In the genomic region with DNA sequence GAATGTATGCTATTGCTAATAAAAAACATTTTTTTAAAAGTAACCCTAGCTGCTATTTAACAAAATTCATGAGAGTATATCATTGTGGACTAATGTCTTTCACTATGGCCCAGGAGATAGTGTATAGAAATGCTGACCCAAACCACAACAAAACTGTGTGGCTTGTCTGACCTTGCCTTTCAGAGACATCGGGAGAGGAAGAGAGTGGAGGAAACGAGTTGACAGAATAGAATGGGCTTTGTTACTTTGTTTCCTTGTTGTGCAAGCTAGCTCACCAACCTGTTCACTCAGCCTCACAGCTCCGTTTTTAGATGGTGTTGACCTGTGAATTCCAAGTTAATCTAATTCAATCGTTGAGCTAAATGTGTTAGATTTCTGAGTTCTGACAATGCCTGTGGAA, we compare ENCODE assay signal across 20 mouse cellular contexts. TPM values are rescaled to one million over a fixed set of nuclear protein-coding genes. Genes with fewer than 3 reads are reported as not detected.
DNase-seq lines count a peak whose midpoint lies in the region; ATAC-seq and TF ChIP-seq lines count a peak whose summit lies in the region.
"Had no signal": no experiment of that assay in that cellular context is flagged by ENCODE, and none has a peak within 500 bp of the region (broad histone marks: within the 10 kb centered on the region; RNA-seq: fewer than 3 reads in every experiment).

No protein-coding gene starts in this region.

- H3K27me3 ChIP-seq in kidney, adult 2 months (replicated peaks; ENCODE audit: control insufficient read depth, insufficient read depth, low read length): no peaks in the 10 kb centered on the region
- H3K27me3 ChIP-seq in kidney, embryonic 14.5 days (ENCODE audit: control insufficient read depth, insufficient read depth, low read length): no peaks in the 10 kb centered on the region
- no peaks in the 10 kb centered on the region for H3K27me3 ChIP-seq in forebrain, embryonic 14.5 days (replicated peaks; ENCODE audit: control insufficient read depth, insufficient read depth, low read length)
- H3K27me3 ChIP-seq in intestine, postnatal 0 days (replicated peaks; ENCODE audit: control insufficient read depth, insufficient read depth, low read length): no peaks in the 10 kb centered on the region
- H3K27me3 ChIP-seq: embryonic facial prominence, embryonic 12.5 days; forebrain, embryonic 13.5 days had no signal

- peak; percentile 29 for DNase-seq in kidney, adult 2 months
- DNase-seq in testis, postnatal 14 days (ENCODE audit: low spot score): peak; percentile 17
- DNase-seq in testis, postnatal 10 days (ENCODE audit: low spot score): no peak
- DNase-seq in forebrain, embryonic 14.5 days (ENCODE audit: low spot score): no peak
- DNase-seq: adrenal gland, adult 2 months; adrenal gland, postnatal 10 days; adrenal gland, postnatal 25 days; cerebellum, adult 11 months; cerebellum, adult 18-20 months; cerebellum, adult 8-10 months; cerebellum, adult 9-11 months; cerebellum, postnatal 14 days; cerebellum, postnatal 36 days had no signal

- no peak overlapping the region for H3K4me2 ChIP-seq in kidney, embryonic 14.5 days (replicated peaks; ENCODE audit: low read depth, low read length)
- no peak overlapping the region for H3K4me2 ChIP-seq in forebrain, embryonic 14.5 days (ENCODE audit: low read length)
- no peak overlapping the region for H3K4me2 ChIP-seq in intestine, postnatal 0 days (replicated peaks; ENCODE audit: low read depth)
- H3K4me2 ChIP-seq: embryonic facial prominence, embryonic 12.5 days; forebrain, embryonic 13.5 days had no signal

- WGBS in kidney, adult 2 months: 62% methylated on average over 4 of the region's 4 CpGs
- WGBS in kidney, embryonic 14.5 days: 71% methylated on average over 4 of the region's 4 CpGs
- 61% methylated on average over 4 of the region's 4 CpGs for WGBS in forebrain, embryonic 14.5 days
- 49% methylated on average over 4 of the region's 4 CpGs for WGBS in intestine, postnatal 0 days

- H3K27ac ChIP-seq in kidney, adult 2 months (ENCODE audit: insufficient read depth, low read depth, low read length): no peak overlapping the region
- no peak overlapping the region for H3K27ac ChIP-seq in kidney, embryonic 14.5 days (ENCODE audit: low read depth, low read length)
- H3K27ac ChIP-seq in forebrain, embryonic 14.5 days (ENCODE audit: low read depth, low read length): no peak overlapping the region
- H3K27ac ChIP-seq in intestine, postnatal 0 days (ENCODE audit: low read depth, low read length): no peak overlapping the region
- H3K27ac ChIP-seq: embryonic facial prominence, embryonic 10.5 days; embryonic facial prominence, embryonic 12.5 days; forebrain, embryonic 13.5 days had no signal

- H3K9ac ChIP-seq in kidney, embryonic 14.5 days (ENCODE audit: low read depth, low read length): no peak overlapping the region
- H3K9ac ChIP-seq in forebrain, embryonic 14.5 days (ENCODE audit: low read length): no peak overlapping the region
- H3K9ac ChIP-seq in intestine, postnatal 0 days (ENCODE audit: low read depth, low read length): no peak overlapping the region
- H3K9ac ChIP-seq: embryonic facial prominence, embryonic 12.5 days; forebrain, embryonic 13.5 days had no signal

- no peak overlapping the region for H3K4me3 ChIP-seq in kidney, adult 2 months (ENCODE audit: insufficient read depth, low read depth, low read length)
- no peak overlapping the region for H3K4me3 ChIP-seq in kidney, embryonic 14.5 days (ENCODE audit: low read length)
- no peak overlapping the region for H3K4me3 ChIP-seq in forebrain, embryonic 14.5 days (ENCODE audit: low read depth, low read length)
- H3K4me3 ChIP-seq in intestine, postnatal 0 days (ENCODE audit: low read depth, low read length): no peak overlapping the region
- H3K4me3 ChIP-seq: embryonic facial prominence, embryonic 10.5 days; embryonic facial prominence, embryonic 12.5 days; forebrain, embryonic 13.5 days had no signal

- no peak for TF ChIP-seq CTCF in kidney, adult 2 months (conservative IDR thresholded peaks at IDR 0.05; ENCODE audit: insufficient read depth, insufficient read length, low read depth, low read length)
- no peak for TF ChIP-seq CTCF in intestine, postnatal 0 days (IDR thresholded peaks at IDR 0.05; ENCODE audit: low read depth)

- no peaks in the 10 kb centered on the region for H3K36me3 ChIP-seq in kidney, adult 2 months (ENCODE audit: control insufficient read depth, insufficient read depth, low read length)
- H3K36me3 ChIP-seq in kidney, embryonic 14.5 days (ENCODE audit: control insufficient read depth, insufficient read depth, low read length): no peaks in the 10 kb centered on the region
- H3K36me3 ChIP-seq in forebrain, embryonic 14.5 days (ENCODE audit: control insufficient read depth, insufficient read depth, low read length): no peaks in the 10 kb centered on the region
- no peaks in the 10 kb centered on the region for H3K36me3 ChIP-seq in intestine, postnatal 0 days (ENCODE audit: control insufficient read depth, insufficient read depth)
- H3K36me3 ChIP-seq: embryonic facial prominence, embryonic 10.5 days; embryonic facial prominence, embryonic 12.5 days had no signal

- TF ChIP-seq POLR2A in kidney, adult 2 months (IDR thresholded peaks at IDR 0.05; ENCODE audit: low read depth, low read length): no peak

- H3K9me3 ChIP-seq in kidney, embryonic 14.5 days (ENCODE audit: control insufficient read depth, low read length): no peaks in the 10 kb centered on the region
- H3K9me3 ChIP-seq in forebrain, embryonic 14.5 days (replicated peaks; ENCODE audit: control insufficient read depth, low read length): no peaks in the 10 kb centered on the region
- no peaks in the 10 kb centered on the region for H3K9me3 ChIP-seq in intestine, postnatal 0 days (ENCODE audit: control insufficient read depth)
- H3K9me3 ChIP-seq: embryonic facial prominence, embryonic 10.5 days; embryonic facial prominence, embryonic 12.5 days; forebrain, embryonic 13.5 days had no signal

- no peaks in the 10 kb centered on the region for H3K4me1 ChIP-seq in kidney, adult 2 months (ENCODE audit: control insufficient read depth, insufficient read depth, low read length)
- no peaks in the 10 kb centered on the region for H3K4me1 ChIP-seq in kidney, embryonic 14.5 days (ENCODE audit: control insufficient read depth, insufficient read depth, low read length)
- no peaks in the 10 kb centered on the region for H3K4me1 ChIP-seq in forebrain, embryonic 14.5 days (ENCODE audit: control insufficient read depth, insufficient read depth, low read length)
- H3K4me1 ChIP-seq in intestine, postnatal 0 days (replicated peaks; ENCODE audit: control insufficient read depth, insufficient read depth, low read length): no peaks in the 10 kb centered on the region
- H3K4me1 ChIP-seq: embryonic facial prominence, embryonic 12.5 days; forebrain, embryonic 13.5 days had no signal

- ATAC-seq in kidney, embryonic 14.5 days (ENCODE audit: low FRiP score, low TSS enrichment): no peak
- peak; percentile 53 for ATAC-seq in granulocyte monocyte progenitor cell, adult 5-6 weeks (replicated peaks; ENCODE audit: poor library complexity, severe bottlenecking)
- ATAC-seq in forebrain, embryonic 14.5 days: no peak
- ATAC-seq in intestine, postnatal 0 days: no peak
- ATAC-seq: forebrain, embryonic 13.5 days; forebrain, embryonic 16.5 days had no signal

RNA-seq across cellular contexts. Expression of a gene that starts 23.9 kb away (rescaled TPM):
- polyA plus RNA-seq in kidney, adult 2 months (2012; rRNA removed): 137 and 155 TPM in 2 replicates
- polyA plus RNA-seq in kidney, embryonic 14.5 days (2014; fragmentation: Nextera tagmentation; extraction: Ambion mirVana): 208 and 414 TPM in 2 replicates
- 284 and 329 TPM in 2 replicates for total RNA-seq in granulocyte monocyte progenitor cell, adult 5-6 weeks (2014; fragmentation: Nextera tagmentation)
- total RNA-seq in granulocyte monocyte progenitor cell, adult 5-6 weeks (2017): 441 and 484 TPM in 2 replicates
- polyA plus RNA-seq in forebrain, embryonic 14.5 days (2014; fragmentation: Nextera tagmentation; extraction: Ambion mirVana): 323 and 358 TPM in 2 replicates
- polyA plus RNA-seq in intestine, postnatal 0 days (2015; fragmentation: Nextera tagmentation; extraction: Ambion mirVana): 101 and 107 TPM in 2 replicates

Comparison
In these comparisons a context has a peak if more than half of its experiments do, and no peak if none do; other contexts are left out.
1. DNase-seq: peak in kidney, adult 2 months (single experiment) and testis, postnatal 14 days (single experiment); none in testis, postnatal 10 days (single experiment) and forebrain, embryonic 14.5 days (single experiment).